ENCODE assay signal across 8 mouse cellular contexts in genomic region chr13:90840530-90841212, GRCm38 (mm10).
DNase-seq lines count a peak whose midpoint lies in the region; ATAC-seq lines count a peak whose summit lies in the region.

No protein-coding gene starts in this region.

- H3K4me2 ChIP-seq in limb, embryonic 12.5 days: no peak overlapping the region

- peak; percentile 42; the same call in 1 of the 2 replicates for ATAC-seq in limb, embryonic 12.5 days (ENCODE audit: insufficient number of reproducible peaks, insufficient read depth, low FRiP score, low TSS enrichment, low read depth)

- intact Hi-C loops in left cerebral cortex, postnatal 14 days (cut with DNase I): loop anchor here (5.0 kb wide), 3 partner anchors 1063 to 1173 kb away; partner anchors contain the start of gene Vcan
- intact Hi-C loops in heart, postnatal 36 days (cut with DNase I): loop anchor here (1.0 to 5.0 kb wide), 3 partner anchors 1061 to 1293 kb away; no protein-coding TSS in a partner anchor

- 0 out of 2 replicates have a peak overlapping the region, but pooled peaks have one; percentile 35 for H3K27ac ChIP-seq in limb, embryonic 12.5 days

- H3K9me3 ChIP-seq in limb, embryonic 12.5 days: no peaks in the 10 kb centered on the region

- WGBS in limb, embryonic 12.5 days: 48% methylated on average over 15 of the region's 15 CpGs

- peak; percentile 53 to 67 for DNase-seq in left cerebral cortex, postnatal 14 days (ENCODE audit: low spot score in 2 of 2)
- no peak for DNase-seq in left cerebral cortex, adult 8-10 months (ENCODE audit: low spot score in 2 of 2)
- DNase-seq in MEL-GATA-1-ER (ENCODE audit: extremely low read depth, low read depth): peak; percentile 55
- peak; percentile 73 for DNase-seq in embryo, embryonic 11.5 days (ENCODE audit: low read depth, low spot score)
- DNase-seq in heart, postnatal 36 days: peak; percentile 15 to 22
- DNase-seq in naive thymus-derived CD4-positive, alpha-beta T cell, adult 2 months (ENCODE audit: low read depth): peak; percentile 50
- DNase-seq in right cerebral cortex, postnatal 25 days: no peak

- H3K4me1 ChIP-seq in limb, embryonic 12.5 days (replicated peaks): no peaks in the 10 kb centered on the region; the same call in none of the 2 replicates

- H3K4me3 ChIP-seq in limb, embryonic 12.5 days (replicated peaks): no peak overlapping the region

- no peaks in the 10 kb centered on the region for H3K27me3 ChIP-seq in limb, embryonic 12.5 days

- H3K9ac ChIP-seq in limb, embryonic 12.5 days (replicated peaks): no peak overlapping the region

- no peaks in the 10 kb centered on the region for H3K36me3 ChIP-seq in limb, embryonic 12.5 days

Comparison
In these comparisons a context has a peak if more than half of its experiments do, and no peak if none do; other contexts are left out.
1. DNase-seq: peak in left cerebral cortex, postnatal 14 days (2 of 2), MEL-GATA-1-ER (single experiment), embryo, embryonic 11.5 days (single experiment), heart, postnatal 36 days (2 of 2) and naive thymus-derived CD4-positive, alpha-beta T cell, adult 2 months (single experiment); none in left cerebral cortex, adult 8-10 months (0 of 2) and right cerebral cortex, postnatal 25 days (single experiment).